Mouse (Mus musculus) urinary bladder, postnatal 25 days (tissue): ENCODE measurements around the gene Methig1.

Source experiments
- DNase-seq: peaks from one replicate; pipeline ENCODE4 v3.0.0; 2022; ENCODE audit warnings: low spot score

The Methig1 gene

GRCm38 (mm10) chr15:100423916-100424315 is 71.0 kb downstream of the Methig1 start:
- DNase-seq: no peak

GRCm38 (mm10) chr15:100424396-100425122 is 71.6 kb downstream of the Methig1 start, which contains the start of gene Slc11a2:
Gene Slc11a2, minus strand, starts transcription at chr15:100425072.
- no peak for DNase-seq

GRCm38 (mm10) chr15:100428296-100428905 is 75.5 kb downstream of the Methig1 start:
- DNase-seq: peak; percentile 21

DNA sequence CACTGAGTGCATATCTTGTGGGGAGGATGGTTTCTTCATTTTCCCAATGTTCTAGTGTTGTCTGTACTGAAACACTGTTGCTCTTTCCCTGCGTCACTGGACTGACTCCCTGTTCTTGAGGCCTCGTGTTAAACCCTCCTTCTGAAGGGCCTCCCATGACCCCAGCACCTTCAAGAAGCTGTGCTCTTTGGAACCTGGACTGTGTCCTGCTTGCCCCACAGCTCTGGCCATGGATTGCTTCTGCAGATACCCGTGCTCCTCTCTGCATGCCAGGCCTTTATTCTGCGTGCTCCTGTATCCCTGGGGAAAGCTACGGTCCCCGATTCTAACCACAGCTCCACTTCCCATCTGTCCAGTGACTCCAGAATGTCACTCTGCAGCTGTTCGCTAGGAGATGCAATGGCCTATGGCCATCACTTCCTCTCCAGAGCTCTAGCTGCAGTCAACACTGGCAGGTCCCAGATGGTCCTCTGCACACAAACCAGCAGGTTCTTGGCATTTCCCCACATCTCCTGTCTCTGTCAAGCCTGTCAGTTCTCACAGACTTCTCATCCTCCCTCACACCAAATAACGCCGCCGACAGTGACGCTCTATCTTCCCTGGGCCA is 77.1 kb downstream of the Methig1 start:
- no peak for DNase-seq

DNA sequence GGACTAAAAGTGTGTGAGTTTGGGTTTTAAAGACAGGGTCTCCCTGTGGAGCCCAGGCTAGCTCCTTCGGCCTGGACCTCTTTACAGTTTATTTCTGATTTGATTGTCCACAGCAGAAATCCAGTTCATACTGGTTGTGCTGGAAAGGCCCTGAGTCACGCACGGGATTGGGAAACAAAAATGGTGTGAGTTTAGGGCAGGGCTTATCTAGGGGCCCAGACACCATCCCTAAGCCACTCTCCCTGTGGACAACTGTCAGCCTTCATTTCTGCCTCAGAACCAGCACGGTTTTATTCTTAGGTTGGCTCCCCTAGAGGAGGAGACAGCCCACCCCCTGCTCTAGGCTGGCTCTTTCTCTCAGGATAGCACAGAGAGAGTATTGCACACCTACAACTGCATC is 80.3 kb downstream of the Methig1 start:
- DNase-seq: no peak
